ENCODE assay signal across 7 mouse cellular contexts in the genomic region with DNA sequence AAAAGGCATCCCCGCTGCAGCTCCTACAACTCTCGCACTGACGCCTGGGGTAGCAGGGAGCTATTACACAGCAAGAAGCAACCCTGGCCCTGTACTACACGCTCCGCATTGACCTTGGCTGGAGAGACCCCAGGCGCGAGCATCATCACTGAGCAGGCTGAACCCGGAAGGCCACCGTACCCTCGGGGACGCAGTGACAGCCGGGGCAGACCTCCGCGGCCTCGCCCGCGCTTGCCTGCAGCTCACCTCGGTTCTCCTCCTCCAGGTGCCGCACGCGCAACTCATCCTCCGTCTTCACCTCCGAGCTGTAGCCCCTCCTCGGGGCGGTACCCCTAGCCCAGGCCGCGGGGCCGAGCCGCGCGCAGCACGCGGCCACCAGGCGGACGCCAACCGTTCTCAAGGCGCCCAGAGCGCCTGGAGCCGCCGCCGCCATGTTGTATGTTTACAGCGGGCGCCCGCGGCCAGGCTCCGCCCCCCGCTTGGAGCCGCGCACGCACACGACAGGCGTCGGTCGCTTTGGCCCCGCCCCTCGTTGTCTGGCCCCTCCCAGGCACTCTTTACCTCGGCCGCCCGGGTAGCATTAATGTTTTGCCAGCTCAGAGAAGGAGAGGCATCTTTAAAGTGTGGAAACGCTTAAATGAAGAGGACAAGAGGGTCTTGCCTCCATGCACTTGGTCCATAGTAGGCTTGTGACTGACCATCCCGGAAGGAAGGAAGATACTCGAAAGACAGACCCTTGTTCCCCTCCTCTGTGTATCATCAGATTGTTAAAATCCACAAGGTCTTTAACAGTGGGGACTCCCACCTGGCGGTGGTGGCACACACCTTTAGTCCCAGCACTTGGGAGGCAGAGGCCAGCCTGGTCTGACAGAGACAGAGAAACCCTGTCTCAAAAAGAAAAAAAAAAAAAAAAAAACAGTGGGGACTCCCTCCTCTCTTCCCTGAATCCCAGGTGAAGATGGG. TPM values are rescaled to one million over a fixed set of nuclear protein-coding genes. Genes with fewer than 3 reads are reported as not detected.
DNase-seq lines count a peak whose midpoint lies in the region; ATAC-seq and TF ChIP-seq lines count a peak whose summit lies in the region.

A gene (minus strand): TSS at position 473 of the 963 bp plus-strand sequence.

- peak within 1 kb of the TSS; percentile 68 for H3K4me2 ChIP-seq in intestine, postnatal 0 days (replicated peaks; ENCODE audit: low read depth)
- H3K4me2 ChIP-seq in limb, embryonic 12.5 days, result peak within 1 kb of the TSS; percentile 67
- H3K4me2 ChIP-seq in midbrain, embryonic 15.5 days, result peak within 1 kb of the TSS; percentile 61

- H3K9me3 ChIP-seq in intestine, postnatal 0 days (ENCODE audit: control insufficient read depth), result no peaks in the 10 kb centered on the region
- H3K9me3 ChIP-seq in limb, embryonic 12.5 days, result no peaks in the 10 kb centered on the region
- H3K9me3 ChIP-seq in midbrain, embryonic 15.5 days, result no peaks in the 10 kb centered on the region

- H3K36me3 ChIP-seq in intestine, postnatal 0 days (ENCODE audit: control insufficient read depth, insufficient read depth), result no peaks in the 10 kb centered on the region
- no peaks in the 10 kb centered on the region for H3K36me3 ChIP-seq in limb, embryonic 12.5 days
- H3K36me3 ChIP-seq in midbrain, embryonic 15.5 days (replicated peaks), result no peaks in the 10 kb centered on the region
- no peaks in the 10 kb centered on the region for H3K36me3 ChIP-seq in spleen, adult 2 months (ENCODE audit: control insufficient read depth, insufficient read depth, low read length)

- peak within 1 kb of the TSS; percentile 69 for H3K4me3 ChIP-seq in intestine, postnatal 0 days (ENCODE audit: low read depth, low read length)
- H3K4me3 ChIP-seq in limb, embryonic 12.5 days (replicated peaks), result peak within 1 kb of the TSS; percentile 82
- peak within 1 kb of the TSS; percentile 77 for H3K4me3 ChIP-seq in midbrain, embryonic 15.5 days
- peak within 1 kb of the TSS; percentile 90 for H3K4me3 ChIP-seq in spleen, adult 2 months (ENCODE audit: extremely low read depth, insufficient read depth, insufficient read length)

- TF ChIP-seq POLR2A in spleen, adult 2 months (IDR thresholded peaks at IDR 0.05; ENCODE audit: low read depth, low read length), result peak; percentile 16

- TF ChIP-seq CTCF in intestine, postnatal 0 days (IDR thresholded peaks at IDR 0.05; ENCODE audit: low read depth), result peak; percentile 58
- no peak for TF ChIP-seq CTCF in spleen, adult 2 months (IDR thresholded peaks at IDR 0.05; ENCODE audit: extremely low read depth, insufficient read depth, insufficient read length, insufficient replicate concordance)

- under 1% methylated on average over 63 of the region's 63 CpGs for WGBS in intestine, postnatal 0 days
- under 1% methylated on average over 63 of the region's 63 CpGs for WGBS in limb, embryonic 12.5 days
- under 1% methylated on average over 63 of the region's 63 CpGs for WGBS in midbrain, embryonic 15.5 days
- WGBS in spleen, adult 2 months, result under 1% methylated on average over 63 of the region's 63 CpGs

- H3K9ac ChIP-seq in intestine, postnatal 0 days (ENCODE audit: low read depth, low read length), result peak within 1 kb of the TSS; percentile 81
- peak within 1 kb of the TSS; percentile 81 for H3K9ac ChIP-seq in limb, embryonic 12.5 days (replicated peaks)
- peak within 1 kb of the TSS; percentile 74 for H3K9ac ChIP-seq in midbrain, embryonic 15.5 days

- peaks cover 7% of the 10 kb centered on the region; the same call in 1 of the 2 replicates for H3K4me1 ChIP-seq in intestine, postnatal 0 days (replicated peaks; ENCODE audit: control insufficient read depth, insufficient read depth, low read length)
- H3K4me1 ChIP-seq in limb, embryonic 12.5 days (replicated peaks), result peaks cover 21% of the 10 kb centered on the region
- H3K4me1 ChIP-seq in midbrain, embryonic 15.5 days, result peaks cover 24% of the 10 kb centered on the region
- H3K4me1 ChIP-seq in spleen, adult 2 months (ENCODE audit: control insufficient read depth, insufficient read depth, insufficient read length), result peaks cover 2% of the 10 kb centered on the region; the same call in 1 of the 2 replicates

- no peaks in the 10 kb centered on the region for H3K27me3 ChIP-seq in intestine, postnatal 0 days (replicated peaks; ENCODE audit: control insufficient read depth, insufficient read depth, low read length)
- no peaks in the 10 kb centered on the region for H3K27me3 ChIP-seq in limb, embryonic 12.5 days
- no peaks in the 10 kb centered on the region for H3K27me3 ChIP-seq in midbrain, embryonic 15.5 days (replicated peaks)
- no peaks in the 10 kb centered on the region for H3K27me3 ChIP-seq in spleen, adult 2 months (ENCODE audit: control insufficient read depth, insufficient read depth, low read length)

- H3K27ac ChIP-seq in intestine, postnatal 0 days (ENCODE audit: low read depth, low read length), result peak within 1 kb of the TSS; percentile 78
- H3K27ac ChIP-seq in limb, embryonic 12.5 days, result peak within 1 kb of the TSS; percentile 82
- peak within 1 kb of the TSS; percentile 88 for H3K27ac ChIP-seq in midbrain, embryonic 15.5 days
- peak within 1 kb of the TSS; percentile 83 for H3K27ac ChIP-seq in spleen, adult 2 months (ENCODE audit: insufficient read depth, low read length)

- DNase-seq in adrenal gland, postnatal 10 days, result peak; percentile 94
- DNase-seq in embryo, embryonic 9.5 days (ENCODE audit: extremely low spot score), result peak; percentile 93
- DNase-seq in gonadal fat pad, adult 2 months (ENCODE audit: low read depth), result peak; percentile 34
- peak; percentile 81 to 82 for DNase-seq in spleen, adult 2 months (ENCODE audit: low read depth in 1 of 2, low spot score in 2 of 2)

- peak; percentile 96 for ATAC-seq in intestine, postnatal 0 days
- peak; percentile 93 for ATAC-seq in limb, embryonic 12.5 days (ENCODE audit: insufficient number of reproducible peaks, insufficient read depth, low FRiP score, low TSS enrichment, low read depth)
- ATAC-seq in midbrain, embryonic 15.5 days (replicated peaks), result peak; percentile 97

RNA-seq across cellular contexts. Expression of the gene that starts here (rescaled TPM):
- 100 to 1,000 TPM; 113 to 127 TPM for total RNA-seq in adrenal gland, postnatal 10 days (2021)
- 37.9 and 47.3 TPM in 2 replicates for polyA plus RNA-seq in gonadal fat pad, adult 2 months (2012; rRNA removed)
- 45.0 and 46.4 TPM in 2 replicates for polyA plus RNA-seq in intestine, postnatal 0 days (2015; fragmentation: Nextera tagmentation; extraction: Ambion mirVana)
- 40.8 and 41.0 TPM in 2 replicates for polyA plus RNA-seq in limb, embryonic 12.5 days (2016; fragmentation: Nextera tagmentation; extraction: Ambion mirVana)
- 59.2 and 61.5 TPM in 2 replicates for polyA plus RNA-seq in midbrain, embryonic 15.5 days (2015; fragmentation: Nextera tagmentation; extraction: Ambion mirVana)
- 13.0 and 15.0 TPM in 2 replicates for polyA plus RNA-seq in spleen, adult 2 months (2012; rRNA removed)

Comparison
In these comparisons a context has a peak if more than half of its experiments do, and no peak if none do; other contexts are left out.
1. Peak in every context shown above with its lines: DNase-seq, ATAC-seq, H3K4me3 ChIP-seq and H3K27ac ChIP-seq.
2. DNase-seq: peak in every context shown above with its lines; median percentile 94 in adrenal gland, postnatal 10 days; 93 in embryo, embryonic 9.5 days; 82 in spleen, adult 2 months; 34 in gonadal fat pad, adult 2 months.